Mouse (Mus musculus): ENCODE measurements around the gene Atad5.

DNA sequence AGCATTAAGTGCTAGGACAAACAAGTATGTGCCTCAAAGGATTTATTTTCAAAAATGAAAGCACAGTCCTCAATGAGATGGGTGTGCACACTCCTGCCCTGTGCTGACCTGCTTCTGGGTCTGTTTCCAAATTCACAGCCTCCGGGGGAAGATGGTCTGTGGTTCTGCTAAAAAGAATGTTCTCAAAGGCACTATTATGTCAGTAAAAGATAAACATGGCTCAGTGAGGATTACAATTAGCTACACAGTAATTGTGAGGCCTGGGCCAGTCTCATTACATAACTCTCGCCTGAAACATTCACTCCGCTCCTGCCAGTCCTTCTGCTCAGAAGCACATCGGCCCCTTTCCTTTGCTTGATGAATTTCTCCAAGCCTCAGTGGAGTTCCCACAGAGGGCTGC lies 27.0 kb upstream of the Atad5 start:
- TF ChIP-seq POLR2A (IDR thresholded peaks at IDR 0.05; ENCODE audit: low read depth, low read length) (no peak), CTCF (IDR thresholded peaks at IDR 0.05; ENCODE audit: borderline replicate concordance, insufficient read depth, low read length) (no peak)
